Mouse (Mus musculus) left cerebral cortex, postnatal 25 days (tissue): Measurements from ENCODE around the gene Cyp4f17. TPM values are rescaled to one million over a fixed set of nuclear protein-coding genes. Genes with fewer than 3 reads are reported as not detected.

Source experiments
- total RNA-seq, 2 experiments: library from RNA; stranded (reverse); gene quantifications; 2 replicates each; pipeline ENCODE4 v1.2.3; 2021

Cyp4f17 gene
- total RNA-seq, 2 experiments from 2014 or later: 3.3 to 4.6 TPM

Other genes starting within 250 kb of the Cyp4f17 start
- 100 to 1,000 TPM; 117 to 130 TPM for gene Brd4, start 221.3 kb upstream of the Cyp4f17 start, total RNA-seq
- gene Akap8, start 184.8 kb upstream of the Cyp4f17 start, total RNA-seq: 10 to 100 TPM; 71.1 to 94.8 TPM
- 100 to 1,000 TPM; 179 to 230 TPM for gene Akap8l, start 155.4 kb upstream of the Cyp4f17 start, total RNA-seq
- 10 to 100 TPM; 55.0 to 56.7 TPM for gene Wiz, start 116.6 kb upstream of the Cyp4f17 start, total RNA-seq
- 1 to 10 TPM; 3.9 to 4.1 TPM for gene Rasal3, start 102.5 kb upstream of the Cyp4f17 start, total RNA-seq
- not detected for gene Pglyrp2, start 81.9 kb upstream of the Cyp4f17 start, total RNA-seq
- not detected for gene Cyp4f39, start 53.3 kb upstream of the Cyp4f17 start, total RNA-seq
- gene Cyp4f16, start 30.5 kb downstream of the Cyp4f17 start, total RNA-seq: 1 to 10 TPM; 4.8 to 6.8 TPM
- not detected for gene Cyp4f37, start 115.3 kb downstream of the Cyp4f17 start, total RNA-seq
- not detected for gene Cyp4f40, start 152.8 kb downstream of the Cyp4f17 start, total RNA-seq
- gene Cyp4f15, start 179.6 kb downstream of the Cyp4f17 start, total RNA-seq: 10 to 100 TPM; 19.0 to 22.0 TPM